Mouse (Mus musculus) induced T-regulatory cell, adult 2 months (primary cell): ENCODE data around the gene Tnni3.

Experiments
- DNase-seq: peaks from one replicate; pipeline ENCODE4 v3.0.0-alpha.2; 2012; ENCODE audit warnings: low read depth

Gene Tnni3

GRCm38 (mm10) chr7:4521231-4522003, 2.6 kb downstream of the Tnni3 start:
- DNase-seq, result peak; percentile 41

GRCm38 (mm10) chr7:4518487-4518886, 5.5 kb downstream of the Tnni3 start:
- DNase-seq, result peak; percentile 47

GRCm38 (mm10) chr7:4516332-4517050, 7.5 kb downstream of the Tnni3 start, which contains the start of gene Tnnt1:
Gene Tnnt1, minus strand, starts transcription at chr7:4516382.
- DNase-seq, result no peak

GRCm38 (mm10) chr7:4515853-4516252, 8.2 kb downstream of the Tnni3 start:
- no peak for DNase-seq

GRCm38 (mm10) chr7:4513829-4514712, 10.0 kb downstream of the Tnni3 start:
- DNase-seq, result no peak

- peak; percentile 84 for DNase-seq
Measured at GRCm38 (mm10) chr7:4513236-4513635, 10.8 kb downstream of the Tnni3 start.

- DNase-seq, result no peak
Measured at GRCm38 (mm10) chr7:4511489-4512224, 12.4 kb downstream of the Tnni3 start.

GRCm38 (mm10) chr7:4509863-4510608, 14.0 kb downstream of the Tnni3 start:
- DNase-seq, result peak; percentile 86

- no peak for DNase-seq
Measured at GRCm38 (mm10) chr7:4508739-4509116, 15.3 kb downstream of the Tnni3 start.

GRCm38 (mm10) chr7:4508062-4508738, 15.8 kb downstream of the Tnni3 start:
- DNase-seq, result peak; percentile 39

- DNase-seq, result no peak
Measured at GRCm38 (mm10) chr7:4507220-4507619, 16.8 kb downstream of the Tnni3 start.

- DNase-seq, result no peak
Measured at GRCm38 (mm10) chr7:4504646-4505435, 19.2 kb downstream of the Tnni3 start.

- no peak for DNase-seq
Measured at GRCm38 (mm10) chr7:4503858-4504257, 20.2 kb downstream of the Tnni3 start.

- DNase-seq, result no peak
Measured at GRCm38 (mm10) chr7:4503100-4503499, 20.9 kb downstream of the Tnni3 start.

- DNase-seq, result peak; percentile 51
Measured at GRCm38 (mm10) chr7:4502421-4503090, 21.5 kb downstream of the Tnni3 start.

- peak; percentile 95 for DNase-seq
Measured at GRCm38 (mm10) chr7:4501558-4502397, 22.3 kb downstream of the Tnni3 start, which contains the start of gene Ppp1r12c. Gene Ppp1r12c, minus strand, starts transcription at chr7:4501680.

GRCm38 (mm10) chr7:4500892-4501471, 23.0 kb downstream of the Tnni3 start:
- DNase-seq, result peak; percentile 80
